Mouse (Mus musculus) brain, embryonic 14.5 days (tissue): ENCODE results near the gene Otud5.

Source experiments
- CTCF ChIP-seq: fragments of 200-500 bp; IDR thresholded peaks from 2 replicates; pipeline ENCODE4 v1.5.1; 2012; ENCODE audit warnings: inconsistent platforms, mild to moderate bottlenecking, moderate library complexity, borderline replicate concordance; ENCODE audit not compliant: insufficient read depth, insufficient read length; ENCODE audit errors: extremely low read depth
- POLR2A ChIP-seq: fragments of 200-500 bp; IDR thresholded peaks from 2 replicates; pipeline ENCODE4 v1.6.1; 2012; ENCODE audit warnings: mild to moderate bottlenecking, inconsistent platforms, borderline replicate concordance; ENCODE audit not compliant: poor library complexity, insufficient read depth, insufficient read length, severe bottlenecking; ENCODE audit errors: extremely low read depth

GRCm38 (mm10) chrX:7847845-7848244 lies 6.7 kb downstream of the Otud5 start:
- TF ChIP-seq CTCF = no peak
- TF ChIP-seq POLR2A = no peak
